Mouse (Mus musculus): ENCODE results near the gene Fbxl21.

Gene Fbxl21

DNA sequence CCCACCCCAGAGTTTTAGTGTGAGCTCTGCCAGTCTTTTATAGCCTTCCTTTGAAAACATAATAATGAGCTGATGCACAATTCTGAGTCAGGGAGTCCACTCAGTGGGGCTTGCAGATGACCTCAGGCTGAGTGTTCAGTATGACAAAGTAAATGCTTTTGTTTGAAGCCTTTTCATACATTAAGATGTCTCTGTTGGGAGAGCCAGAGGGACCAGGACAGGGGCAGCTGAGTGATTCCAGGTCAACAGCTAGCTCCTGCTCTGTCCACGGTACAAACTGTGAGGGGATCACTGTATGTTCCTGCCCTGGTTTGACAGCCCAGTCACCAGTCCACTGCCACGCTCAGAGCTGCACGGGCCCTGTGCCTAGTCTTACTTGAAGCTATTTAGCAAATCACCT, 60.4 kb downstream of the Fbxl21 start:
- DNase-seq, result no peak

DNA sequence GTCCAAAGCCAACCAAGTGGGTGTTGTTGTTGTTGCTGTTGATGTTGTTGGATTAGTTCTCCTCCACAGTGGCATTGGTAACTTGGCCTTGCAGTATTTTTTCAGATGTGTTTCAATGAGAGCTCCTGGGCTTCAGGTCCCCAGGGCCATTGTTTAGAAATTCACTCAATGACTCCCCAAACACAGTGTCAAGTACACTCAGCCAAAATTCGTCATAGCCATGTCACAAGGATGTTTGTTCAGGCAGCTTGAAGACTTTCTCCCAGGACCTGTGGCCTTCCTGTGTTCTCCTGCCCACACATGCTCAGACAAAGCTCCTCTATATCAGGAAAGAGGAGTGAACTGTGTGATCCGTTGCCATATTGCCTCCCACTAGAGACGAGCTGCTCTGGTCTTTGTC, 63.8 kb downstream of the Fbxl21 start:
- DNase-seq, result no peak

Data from cerebellum, adult 18-20 months (tissue).